Comparison of ENCODE assay signal across 35 mouse cellular contexts in the genomic region with DNA sequence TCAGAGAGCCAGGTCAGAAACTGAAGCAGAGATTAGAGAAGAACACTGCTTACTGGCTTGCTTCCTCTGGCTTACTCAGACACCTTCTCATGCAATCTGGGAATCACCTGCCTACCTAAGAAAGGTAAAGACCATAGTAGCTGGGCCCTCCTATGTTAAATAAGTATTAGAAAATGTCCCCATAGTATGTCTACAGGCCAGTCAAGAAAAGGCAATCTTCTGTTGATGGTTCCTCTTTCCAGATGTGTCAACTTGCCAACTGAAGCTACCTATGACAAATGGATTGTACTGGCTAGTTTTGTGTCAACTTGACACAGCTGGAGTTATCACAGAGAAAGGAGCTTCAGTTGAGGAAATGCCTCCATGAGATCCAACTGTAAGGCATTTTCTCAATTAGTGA. TPM values are rescaled to one million over a fixed set of nuclear protein-coding genes. Genes with fewer than 3 reads are reported as not detected.
"Had no signal": no experiment of that assay in that cellular context is flagged by ENCODE, and none has a peak within 500 bp of the region (broad histone marks: within the 10 kb centered on the region; RNA-seq: fewer than 3 reads in every experiment).

No protein-coding gene starts in this region.

- H3K4me2 ChIP-seq: limb, embryonic 12.5 days; limb, embryonic 13.5 days; limb, embryonic 15.5 days; liver, embryonic 11.5 days; liver, embryonic 12.5 days; liver, embryonic 13.5 days; liver, embryonic 15.5 days; lung, embryonic 14.5 days; lung, embryonic 15.5 days; midbrain, embryonic 11.5 days; midbrain, embryonic 12.5 days; midbrain, embryonic 13.5 days; midbrain, embryonic 15.5 days; neural tube, embryonic 12.5 days; neural tube, embryonic 13.5 days had no signal

- H3K9ac ChIP-seq: limb, embryonic 12.5 days; limb, embryonic 13.5 days; limb, embryonic 15.5 days; liver, embryonic 12.5 days; liver, embryonic 13.5 days; liver, embryonic 14.5 days; liver, embryonic 15.5 days; liver, postnatal 0 days; lung, embryonic 14.5 days; lung, embryonic 15.5 days; midbrain, embryonic 12.5 days; midbrain, embryonic 13.5 days; midbrain, embryonic 15.5 days; neural tube, embryonic 12.5 days; neural tube, embryonic 13.5 days had no signal

- H3K27ac ChIP-seq: limb, embryonic 10.5 days; limb, embryonic 12.5 days; limb, embryonic 13.5 days; limb, embryonic 15.5 days; liver, embryonic 12.5 days; liver, embryonic 13.5 days; liver, embryonic 14.5 days; liver, embryonic 15.5 days; lung, embryonic 15.5 days; macrophage; midbrain, embryonic 10.5 days; midbrain, embryonic 12.5 days; midbrain, embryonic 13.5 days; midbrain, embryonic 15.5 days; neural tube, embryonic 12.5 days; neural tube, embryonic 13.5 days had no signal

- DNase-seq: left cerebral cortex, postnatal 4 days; liver; liver, embryonic 13.5 days; liver, postnatal 0 days; lung, adult 18-20 months; lung, adult 2 months; lung, embryonic 14.5 days; lung, postnatal 10 days; lung, postnatal 14 days; lung, postnatal 36 days; lung, postnatal 4 days; midbrain, embryonic 14.5 days had no signal

- H3K36me3 ChIP-seq: limb, embryonic 10.5 days; limb, embryonic 12.5 days; limb, embryonic 13.5 days; limb, embryonic 15.5 days; liver, embryonic 12.5 days; liver, embryonic 13.5 days; liver, embryonic 15.5 days; lung, embryonic 15.5 days; midbrain, embryonic 10.5 days; midbrain, embryonic 12.5 days; midbrain, embryonic 13.5 days; midbrain, embryonic 15.5 days; neural tube, embryonic 12.5 days; neural tube, embryonic 13.5 days had no signal

- H3K9me3 ChIP-seq: limb, embryonic 10.5 days; limb, embryonic 12.5 days; limb, embryonic 13.5 days; limb, embryonic 15.5 days; liver, embryonic 12.5 days; liver, embryonic 13.5 days; liver, embryonic 15.5 days; lung, embryonic 15.5 days; megakaryocyte, embryonic 14.5 days; midbrain, embryonic 10.5 days; midbrain, embryonic 12.5 days; midbrain, embryonic 13.5 days; midbrain, embryonic 15.5 days; neural tube, embryonic 12.5 days; neural tube, embryonic 13.5 days had no signal

- ATAC-seq: liver, embryonic 12.5 days; liver, postnatal 0 days; lung, postnatal 0 days; midbrain, embryonic 13.5 days; midbrain, embryonic 15.5 days; midbrain, embryonic 16.5 days had no signal

- H3K4me3 ChIP-seq: limb, embryonic 10.5 days; limb, embryonic 12.5 days; limb, embryonic 13.5 days; limb, embryonic 15.5 days; liver, embryonic 12.5 days; liver, embryonic 13.5 days; liver, embryonic 15.5 days; lung, embryonic 15.5 days; megakaryocyte, embryonic 14.5 days; midbrain, embryonic 10.5 days; midbrain, embryonic 12.5 days; midbrain, embryonic 13.5 days; midbrain, embryonic 15.5 days; myocyte; neural tube, embryonic 12.5 days; neural tube, embryonic 13.5 days had no signal

- H3K27me3 ChIP-seq: limb, embryonic 12.5 days; limb, embryonic 13.5 days; limb, embryonic 15.5 days; liver, embryonic 12.5 days; liver, embryonic 13.5 days; liver, embryonic 15.5 days; lung, embryonic 15.5 days; midbrain, embryonic 12.5 days; midbrain, embryonic 13.5 days; midbrain, embryonic 15.5 days; neural tube, embryonic 12.5 days; neural tube, embryonic 13.5 days had no signal

- H3K4me1 ChIP-seq: limb, embryonic 10.5 days; limb, embryonic 12.5 days; limb, embryonic 13.5 days; limb, embryonic 15.5 days; liver, embryonic 15.5 days; midbrain, embryonic 10.5 days; midbrain, embryonic 12.5 days; midbrain, embryonic 13.5 days; midbrain, embryonic 15.5 days; neural tube, embryonic 12.5 days; neural tube, embryonic 13.5 days had no signal

RNA-seq across cellular contexts. Expression of a gene that starts 40.1 kb away (rescaled TPM):
- total RNA-seq: megakaryocyte, adult 5-6 weeks; monocyte, adult 5-6 weeks had no signal
- polyA plus RNA-seq: macrophage had no signal
